Mouse (Mus musculus): Measurements from ENCODE around the gene Card14.

- TF ChIP-seq CTCF (IDR thresholded peaks at IDR 0.05) (peak; percentile 95), EP300 (IDR thresholded peaks at IDR 0.05) (no peak)
Observed at GRCm38 (mm10) chr11:119339637-119340036, 32.1 kb downstream of the Card14 start.
